12 mouse cellular contexts compared by ENCODE assay signal in genomic region chr8:26593536-26594368, GRCm38 (mm10).
DNase-seq lines count a peak whose midpoint lies in the region; ATAC-seq and TF ChIP-seq lines count a peak whose summit lies in the region.
"Had no signal": no experiment of that assay in that cellular context is flagged by ENCODE, and none has a peak within 500 bp of the region (broad histone marks: within the 10 kb centered on the region; RNA-seq: fewer than 3 reads in every experiment).

No protein-coding gene starts in this region.

- H3K36me3 ChIP-seq in hindbrain, embryonic 16.5 days (ENCODE audit: control insufficient read depth, insufficient read depth, low read length) = no peaks in the 10 kb centered on the region
- H3K36me3 ChIP-seq in lung, postnatal 0 days (ENCODE audit: insufficient read depth, low read length) = no peaks in the 10 kb centered on the region
- H3K36me3 ChIP-seq: hindbrain, embryonic 15.5 days; limb, embryonic 15.5 days had no signal

- H3K9me3 ChIP-seq in hindbrain, embryonic 16.5 days (ENCODE audit: control insufficient read depth, low read length) = no peaks in the 10 kb centered on the region
- H3K9me3 ChIP-seq in lung, postnatal 0 days (ENCODE audit: low read length) = no peaks in the 10 kb centered on the region
- H3K9me3 ChIP-seq: hindbrain, embryonic 15.5 days; limb, embryonic 15.5 days had no signal

- H3K27ac ChIP-seq in hindbrain, embryonic 16.5 days (ENCODE audit: low read depth, low read length) = no peak overlapping the region
- H3K27ac ChIP-seq in lung, postnatal 0 days (ENCODE audit: low read length) = no peak overlapping the region
- H3K27ac ChIP-seq: hindbrain, embryonic 15.5 days; limb, embryonic 15.5 days had no signal

- H3K4me2 ChIP-seq in hindbrain, embryonic 16.5 days (ENCODE audit: low read length) = no peak overlapping the region
- H3K4me2 ChIP-seq in lung, postnatal 0 days (replicated peaks; ENCODE audit: low read depth, low read length) = no peak overlapping the region
- H3K4me2 ChIP-seq: hindbrain, embryonic 15.5 days; limb, embryonic 15.5 days had no signal

- TF ChIP-seq CTCF in lung, postnatal 0 days (IDR thresholded peaks at IDR 0.05) = no peak

- no peak overlapping the region for H3K9ac ChIP-seq in hindbrain, embryonic 16.5 days (ENCODE audit: low read depth, low read length)
- no peak overlapping the region for H3K9ac ChIP-seq in lung, postnatal 0 days (replicated peaks; ENCODE audit: low read depth)
- H3K9ac ChIP-seq: hindbrain, embryonic 15.5 days; limb, embryonic 15.5 days had no signal

- no peaks in the 10 kb centered on the region for H3K27me3 ChIP-seq in hindbrain, embryonic 16.5 days (replicated peaks; ENCODE audit: control insufficient read depth, insufficient read depth, low read length)
- H3K27me3 ChIP-seq in lung, postnatal 0 days (replicated peaks; ENCODE audit: insufficient read depth, low read length) = no peaks in the 10 kb centered on the region
- H3K27me3 ChIP-seq: hindbrain, embryonic 15.5 days had no signal

- intact Hi-C loops in left cerebral cortex, postnatal 4 days (cut with DNase I) = no loop called here

- H3K4me3 ChIP-seq in hindbrain, embryonic 16.5 days (ENCODE audit: low read length) = no peak overlapping the region
- H3K4me3 ChIP-seq in lung, postnatal 0 days (ENCODE audit: low read depth, low read length) = no peak overlapping the region
- H3K4me3 ChIP-seq: hindbrain, embryonic 15.5 days; limb, embryonic 15.5 days had no signal

- no peak for TF ChIP-seq EP300 in lung, postnatal 0 days (IDR thresholded peaks at IDR 0.05)

- ATAC-seq in hindbrain, embryonic 16.5 days = peak; percentile 46; the same call in 1 of the 2 replicates
- no peak for ATAC-seq in erythroid progenitor cell, adult 5-6 weeks (replicated peaks; ENCODE audit: low FRiP score, poor library complexity, severe bottlenecking)
- no peak for ATAC-seq in lung, postnatal 0 days

- WGBS in hindbrain, embryonic 16.5 days = 48% methylated on average over 5 of the region's 5 CpGs
- 52% methylated on average over 5 of the region's 5 CpGs for WGBS in lung, postnatal 0 days

- H3K4me1 ChIP-seq in hindbrain, embryonic 16.5 days (ENCODE audit: control insufficient read depth, insufficient read depth, low read depth, low read length) = peaks cover 10% of the 10 kb centered on the region
- H3K4me1 ChIP-seq in lung, postnatal 0 days (ENCODE audit: insufficient read depth, low read depth, low read length) = no peaks in the 10 kb centered on the region

- DNase-seq in left cerebral cortex, postnatal 4 days = peak; percentile 36
- DNase-seq in left cerebral cortex, adult 8-10 months (ENCODE audit: low spot score in 2 of 2) = no peak
- DNase-seq in embryo, embryonic 11 days = peak; percentile 48
- DNase-seq in neural tube, embryonic 10.5 days (ENCODE audit: extremely low spot score, low spot score) = peak; percentile 29
- DNase-seq in testis, postnatal 10 days (ENCODE audit: low spot score) = no peak
- DNase-seq in lung, postnatal 0 days (ENCODE audit: low spot score) = no peak
- DNase-seq: adrenal gland, postnatal 36 days; gastrocnemius, postnatal 10 days had no signal

Comparison
In these comparisons a context has a peak if more than half of its experiments do, and no peak if none do; other contexts are left out.
1. DNase-seq: peak in left cerebral cortex, postnatal 4 days (single experiment), embryo, embryonic 11 days (single experiment) and neural tube, embryonic 10.5 days (single experiment); none in left cerebral cortex, adult 8-10 months (0 of 2), testis, postnatal 10 days (single experiment) and lung, postnatal 0 days (single experiment).